Mouse (Mus musculus): ENCODE measurements at regions not wholly inside any gene's neighbourhood (a gene's known extent, or its start where the extent isn't known, plus 50 kb on each side); places are given as distances from the start of the nearest gene placed in this dataset.

DNA sequence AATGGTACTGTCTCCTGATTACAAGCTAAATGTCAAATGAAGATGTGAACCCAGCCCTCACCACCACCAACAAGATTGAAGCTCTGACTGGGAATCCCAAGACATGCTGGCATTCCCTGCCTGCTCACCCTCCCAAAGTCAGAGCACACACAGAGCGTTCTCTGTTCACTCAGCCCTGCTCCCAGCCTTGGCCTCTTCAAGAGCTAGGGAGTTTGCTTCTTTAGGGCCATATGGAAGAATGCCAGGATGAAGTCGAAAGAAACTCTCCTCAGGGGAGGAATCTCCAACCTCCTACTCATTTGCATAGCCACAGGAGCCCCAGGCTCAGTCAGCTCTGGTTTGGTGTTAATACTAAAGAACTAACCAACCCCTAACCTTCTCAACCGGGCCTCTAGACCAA is 90.1 kb downstream of the Tmem17 start:
- no peak for TF ChIP-seq TCF12 (IDR thresholded peaks at IDR 0.05; ENCODE audit: insufficient read depth, poor library complexity, severe bottlenecking)
- no peak for TF ChIP-seq REST (IDR thresholded peaks at IDR 0.05; ENCODE audit: insufficient read depth, insufficient read length)
- TF ChIP-seq USF1 (IDR thresholded peaks at IDR 0.05; ENCODE audit: low read depth), result no peak
- TF ChIP-seq POLR2A (IDR thresholded peaks at IDR 0.05; ENCODE audit: insufficient read length, low read depth), result no peak
- TF ChIP-seq MYOG (IDR thresholded peaks at IDR 0.05; ENCODE audit: control insufficient read depth in 1 of 3, insufficient read depth in 1 of 3, insufficient read length in 2 of 3, low read depth in 2 of 3), result no peak
- no peak for TF ChIP-seq MYOD1 (IDR thresholded peaks at IDR 0.05; ENCODE audit: control insufficient read depth in 1 of 3, insufficient read length in 2 of 3, low read depth in 2 of 3)
- no peak for TF ChIP-seq TCF3 (IDR thresholded peaks at IDR 0.05; ENCODE audit: insufficient read length, low read depth)
- TF ChIP-seq MAX (IDR thresholded peaks at IDR 0.05; ENCODE audit: low read depth), result no peak
- TF ChIP-seq E2F4 (IDR thresholded peaks at IDR 0.05; ENCODE audit: insufficient read depth), result no peak
